Mouse (Mus musculus) heart, postnatal 36 days (tissue): ENCODE data around the gene Adcy3. TPM values are rescaled to one million over a fixed set of nuclear protein-coding genes. Genes with fewer than 3 reads are reported as not detected.

Experiments used
- DNase-seq, 2 experiments: peaks; one replicate each; pipeline ENCODE4 v3.0.0; 2021 to 2022
- intact Hi-C: fragments of 180-260 bp; cut with DNase I; formaldehyde crosslinking; loops from one replicate; pipeline ENCODE4 v1.15.1; 2025
- total RNA-seq, 2 experiments: library from RNA; stranded (reverse); gene quantifications; 2 replicates each; pipeline ENCODE4 v1.2.3; 2021

The Adcy3 gene
- total RNA-seq, 2 experiments from 2014 or later: 3.1 to 4.0 TPM

- no peak for DNase-seq
- intact Hi-C loops: no loop called here
Measured at GRCm38 (mm10) chr12:4179671-4180233, 46.8 kb downstream of the Adcy3 start.

- intact Hi-C loops: no loop called here
- no peak for DNase-seq
Measured at GRCm38 (mm10) chr12:4180507-4180906, 47.6 kb downstream of the Adcy3 start.

GRCm38 (mm10) chr12:4184648-4185047 is 51.7 kb downstream of the Adcy3 start:
- intact Hi-C loops: no loop called here
- DNase-seq: no peak

GRCm38 (mm10) chr12:4188171-4189059 is 55.5 kb downstream of the Adcy3 start:
- intact Hi-C loops: no loop called here
- DNase-seq: peak; percentile 75 to 78

- intact Hi-C loops: no loop called here
- DNase-seq: no peak
Measured at GRCm38 (mm10) chr12:4189060-4189447, 56.2 kb downstream of the Adcy3 start.

- intact Hi-C loops: no loop called here
- no peak for DNase-seq
Measured at GRCm38 (mm10) chr12:4192514-4192913, 59.6 kb downstream of the Adcy3 start.

- intact Hi-C loops: no loop called here
- no peak for DNase-seq
Measured at GRCm38 (mm10) chr12:4193025-4193740, 60.3 kb downstream of the Adcy3 start.

GRCm38 (mm10) chr12:4194643-4195042 is 61.7 kb downstream of the Adcy3 start:
- intact Hi-C loops: no loop called here
- DNase-seq: no peak

- DNase-seq: no peak
- intact Hi-C loops: no loop called here
Measured at GRCm38 (mm10) chr12:4198702-4199101, 65.8 kb downstream of the Adcy3 start.

GRCm38 (mm10) chr12:4199271-4199670 is 66.4 kb downstream of the Adcy3 start:
- intact Hi-C loops: no loop called here
- no peak for DNase-seq

- intact Hi-C loops: no loop called here
- peak; percentile 57 to 59 for DNase-seq
Measured at GRCm38 (mm10) chr12:4201454-4202200, 68.7 kb downstream of the Adcy3 start.

- intact Hi-C loops: no loop called here
- DNase-seq: no peak
Measured at GRCm38 (mm10) chr12:4202206-4202605, 69.3 kb downstream of the Adcy3 start.

GRCm38 (mm10) chr12:4206106-4206505 is 73.2 kb downstream of the Adcy3 start:
- no peak for DNase-seq
- intact Hi-C loops: no loop called here

- DNase-seq: peak; percentile 57 to 69
- intact Hi-C loops: loop anchor here (1.0 to 2.0 kb wide), 3 partner anchors 74 to 282 kb away; no protein-coding TSS in a partner anchor
Measured at GRCm38 (mm10) chr12:4208405-4209133, 75.7 kb downstream of the Adcy3 start.

- intact Hi-C loops: loop anchor here (2.0 kb wide), 2 partner anchors 74 to 282 kb away; no protein-coding TSS in a partner anchor
- DNase-seq: no peak
Measured at GRCm38 (mm10) chr12:4209196-4209595, 76.3 kb downstream of the Adcy3 start.

GRCm38 (mm10) chr12:4211174-4211573 is 78.3 kb downstream of the Adcy3 start:
- no peak for DNase-seq
- intact Hi-C loops: no loop called here

GRCm38 (mm10) chr12:4212908-4213307 is 80.0 kb downstream of the Adcy3 start:
- intact Hi-C loops: no loop called here
- no peak for DNase-seq

GRCm38 (mm10) chr12:4230156-4230555 is 97.3 kb downstream of the Adcy3 start:
- DNase-seq: no peak
- intact Hi-C loops: loop anchor here (5.0 to 10.0 kb wide), 2 partner anchors 247 to 695 kb away; partner anchors contain the start of gene Ncoa1

- intact Hi-C loops: loop anchor here (5.0 to 10.0 kb wide), 2 partner anchors 245 to 692 kb away; partner anchors contain the start of gene Ncoa1
- DNase-seq: no peak
Measured at GRCm38 (mm10) chr12:4232777-4233176, 99.9 kb downstream of the Adcy3 start.
